Mouse (Mus musculus) urinary bladder, postnatal 4 days (tissue): ENCODE results near the gene Usp46.

Experiments used
- DNase-seq, 2 experiments: peaks; one replicate each; pipeline ENCODE4 v3.0.0; 2021 to 2022; ENCODE audit warnings: low spot score in 2 of 2

The Usp46 gene

GRCm38 (mm10) chr5:74068714-74069321, 587 bp upstream of the Usp46 start:
- DNase-seq: peak; percentile 64 to 68

GRCm38 (mm10) chr5:74067346-74067745, 885 bp downstream of the Usp46 start:
- no peak for DNase-seq

- no peak for DNase-seq
Measured at GRCm38 (mm10) chr5:74066416-74067115, 1.7 kb downstream of the Usp46 start.

- no peak for DNase-seq
Measured at GRCm38 (mm10) chr5:74065565-74066275, 2.5 kb downstream of the Usp46 start.

GRCm38 (mm10) chr5:74064844-74065243, 3.4 kb downstream of the Usp46 start:
- DNase-seq: no peak

DNA sequence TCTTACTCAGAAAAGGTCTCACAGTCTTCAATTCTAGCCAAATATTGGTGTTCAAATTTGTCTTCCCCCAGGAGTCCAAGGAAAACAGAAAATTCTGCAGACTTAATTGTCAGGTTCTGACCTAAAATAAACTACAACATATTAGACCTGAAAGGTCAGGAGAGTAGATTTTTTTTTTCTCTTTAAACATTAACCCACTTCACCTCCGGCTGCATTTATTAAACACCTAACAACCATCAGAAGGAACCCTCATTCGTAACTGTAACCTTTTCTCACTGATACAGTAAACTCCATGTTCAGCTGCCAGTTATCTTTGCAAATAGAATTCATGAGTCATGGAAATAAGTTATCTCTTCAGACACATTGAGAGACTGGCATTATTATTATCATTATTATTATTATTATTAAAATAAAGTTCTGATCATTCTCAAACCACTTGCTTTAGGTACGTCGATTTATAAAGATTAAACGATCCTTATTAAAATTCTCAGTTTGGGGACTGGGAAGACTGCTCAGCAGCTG, 4.9 kb downstream of the Usp46 start:
- DNase-seq: no peak

GRCm38 (mm10) chr5:74062266-74062665, 6.0 kb downstream of the Usp46 start:
- DNase-seq: no peak

DNA sequence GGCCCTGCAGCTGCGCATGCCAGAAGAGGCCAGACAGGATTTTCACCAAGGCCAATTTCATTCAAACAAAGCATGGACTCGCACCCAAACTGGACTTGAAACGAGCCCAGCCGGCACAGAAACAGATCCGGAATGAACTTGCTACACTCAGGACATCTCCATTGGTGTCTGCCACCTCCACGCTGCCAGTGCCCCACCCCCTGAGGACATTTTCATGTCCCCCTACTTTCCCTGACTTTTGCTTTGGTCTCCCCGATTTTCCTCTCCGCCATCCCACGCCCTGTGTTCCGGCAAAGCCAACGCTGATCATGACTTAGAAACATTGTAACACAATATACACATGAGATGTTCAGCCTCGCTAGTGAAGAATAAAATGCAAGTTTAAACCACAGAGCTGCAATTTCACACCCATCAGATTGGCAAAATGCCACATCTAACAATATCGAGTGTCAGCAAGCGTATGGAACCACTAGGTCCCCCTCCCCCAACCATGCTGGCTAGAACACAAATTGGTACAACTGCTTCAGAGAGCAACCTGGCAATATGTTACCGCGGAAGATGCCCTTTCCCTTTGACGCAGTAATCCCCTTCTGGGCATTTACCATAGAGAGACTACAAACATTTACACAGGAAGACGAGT, 6.7 kb downstream of the Usp46 start:
- no peak for DNase-seq

GRCm38 (mm10) chr5:74052171-74052909, 15.9 kb downstream of the Usp46 start:
- no peak for DNase-seq

GRCm38 (mm10) chr5:74051394-74052170, 16.6 kb downstream of the Usp46 start:
- peak in 1 of 2 experiments; percentile 33 for DNase-seq

- DNase-seq: no peak
Measured at GRCm38 (mm10) chr5:74050903-74051302, 17.3 kb downstream of the Usp46 start.

DNA sequence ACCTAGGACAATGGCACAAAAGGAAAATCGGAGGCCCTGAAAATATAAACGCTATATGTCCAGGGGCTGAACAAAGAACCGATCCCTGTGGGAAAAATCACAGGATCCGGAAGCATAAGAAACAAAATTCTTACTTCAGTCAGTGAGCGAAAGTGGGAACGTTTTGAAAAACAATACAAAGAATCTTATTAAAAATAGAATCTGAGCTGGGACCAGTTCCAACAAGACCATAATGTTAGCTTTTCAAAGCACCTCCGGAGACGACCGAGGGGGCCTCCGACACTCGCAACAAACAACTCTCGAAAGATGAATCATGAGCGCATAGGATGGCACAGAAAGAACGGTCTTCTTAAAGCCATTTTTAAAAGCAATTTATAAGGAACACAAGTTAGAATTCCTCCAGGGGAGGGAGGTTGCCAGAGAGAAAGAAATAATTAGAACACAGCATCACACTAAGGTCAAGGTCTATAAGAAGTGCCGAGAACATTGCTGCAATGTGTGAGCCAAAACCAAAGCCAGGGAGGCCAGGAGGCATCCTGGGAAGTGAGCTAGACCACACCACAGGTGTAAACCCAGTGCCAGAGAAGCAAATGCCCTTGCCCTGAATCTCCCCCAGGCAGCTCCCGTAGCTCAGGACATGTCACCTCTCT, 19.3 kb downstream of the Usp46 start:
- DNase-seq: no peak

- no peak for DNase-seq
Measured at GRCm38 (mm10) chr5:74044591-74044990, 23.6 kb downstream of the Usp46 start.

GRCm38 (mm10) chr5:74042796-74043340, 25.4 kb downstream of the Usp46 start:
- no peak for DNase-seq

GRCm38 (mm10) chr5:74040541-74040940, 27.7 kb downstream of the Usp46 start:
- DNase-seq: no peak

DNA sequence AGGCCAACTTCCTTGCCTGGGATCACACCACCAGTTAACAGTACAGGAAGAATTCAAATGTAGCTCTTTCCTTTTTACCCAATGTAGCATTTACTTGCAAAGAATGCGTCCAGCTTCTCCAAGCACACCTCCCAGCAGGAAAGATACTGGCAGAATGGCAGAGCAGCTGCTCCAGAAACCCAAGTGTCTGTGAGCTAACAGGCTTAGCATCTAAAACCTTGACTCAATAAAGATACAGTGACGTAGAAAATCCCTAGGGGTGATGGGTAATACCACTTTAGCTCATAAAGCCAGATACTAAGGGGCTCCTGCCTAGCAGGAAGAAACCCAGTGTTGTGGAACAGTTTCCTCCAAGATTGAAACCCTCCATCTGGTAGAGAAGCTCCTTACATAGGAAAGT, 32.8 kb downstream of the Usp46 start:
- no peak for DNase-seq

GRCm38 (mm10) chr5:74034177-74034576, 34.1 kb downstream of the Usp46 start:
- DNase-seq: no peak

DNA sequence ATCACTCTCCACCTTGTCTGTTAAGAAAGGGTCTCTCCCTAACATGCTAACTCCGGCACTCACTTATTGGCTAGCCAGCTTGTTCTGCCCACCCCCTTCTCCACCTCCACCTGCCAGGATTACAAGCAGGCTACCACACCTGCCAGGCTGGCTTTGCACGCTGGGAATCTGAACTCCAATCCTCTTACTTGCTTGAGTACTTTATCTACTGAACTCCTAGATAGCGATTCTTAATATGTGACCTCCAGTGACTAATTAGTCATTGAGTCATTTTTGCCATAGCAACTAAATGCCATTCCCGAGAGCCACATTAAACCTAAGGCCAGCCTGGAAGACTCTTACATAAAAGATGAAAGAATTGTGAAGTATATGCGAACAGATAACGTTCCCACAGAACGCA, 38.4 kb downstream of the Usp46 start:
- no peak for DNase-seq

- DNase-seq: no peak
Measured at GRCm38 (mm10) chr5:74028691-74029479, 39.3 kb downstream of the Usp46 start.
